Mouse (Mus musculus) CH12.LX (cell line): Measurements from ENCODE around the gene Smim13. TPM values are rescaled to one million over a fixed set of nuclear protein-coding genes. Genes with fewer than 3 reads are reported as not detected.

Experiments
- DNase-seq: peaks from one replicate; pipeline ENCODE4 v3.0.0-alpha.2; 2013; ENCODE audit errors: extremely low read depth
- H3K27ac ChIP-seq: 2 replicates; pipeline ENCODE4 v1.5.1; 2012; ENCODE audit warnings: low read depth, mild to moderate bottlenecking, control low read depth, moderate library complexity; ENCODE audit not compliant: insufficient read depth
- H3K27me3 ChIP-seq: replicated peaks from 2 replicates; pipeline ENCODE3; 2012; ENCODE audit warnings: inconsistent platforms
- H3K36me3 ChIP-seq, 2 experiments: replicated peaks in 1 of 2; 2 replicates each; pipeline versions ENCODE3 to v1.6.1; 2012; ENCODE audit warnings: inconsistent platforms in 1 of 2, low read length in 1 of 2, mild to moderate bottlenecking in 1 of 2, mixed read lengths in 1 of 2, moderate library complexity in 1 of 2; ENCODE audit not compliant: control insufficient read depth in 1 of 2, insufficient read depth in 1 of 2
- H3K4me1 ChIP-seq, 2 experiments: 2 replicates each; pipeline ENCODE4 v1.6.1; 2012; ENCODE audit warnings: inconsistent platforms in 1 of 2, moderate library complexity in 1 of 2; ENCODE audit not compliant: insufficient read depth in 2 of 2, control insufficient read depth in 1 of 2
- H3K4me2 ChIP-seq: 2 replicates; pipeline ENCODE4 v1.6.1; 2012; ENCODE audit warnings: low read depth, mild to moderate bottlenecking, control low read depth; ENCODE audit not compliant: poor library complexity, insufficient read depth, severe bottlenecking
- H3K4me3 ChIP-seq, 3 experiments: fragments of 150-350 bp in 1 of 3; sonication (generic) in 1 of 3; replicated peaks in 1 of 3; 2 replicates each; pipeline versions ENCODE3 to v1.5.1; 2011 to 2012; ENCODE audit warnings: low read depth in 2 of 3, low read length in 2 of 3, mild to moderate bottlenecking in 2 of 3, moderate library complexity in 2 of 3, control low read depth in 1 of 3, improper control_type of control experiment in 1 of 3, inconsistent platforms in 1 of 3, mixed read lengths in 1 of 3; ENCODE audit not compliant: poor library complexity in 1 of 3
- H3K79me2 ChIP-seq: replicated peaks from 2 replicates; pipeline ENCODE4 v1.6.1; 2012; ENCODE audit warnings: mild to moderate bottlenecking, moderate library complexity; ENCODE audit not compliant: control insufficient read depth, poor library complexity, insufficient read depth, severe bottlenecking; ENCODE audit errors: extremely low read depth
- H3K9ac ChIP-seq: 2 replicates; pipeline ENCODE4 v1.6.1; 2012; ENCODE audit warnings: low read depth, mild to moderate bottlenecking, control low read depth, moderate library complexity; ENCODE audit not compliant: insufficient read depth
- H3K9me3 ChIP-seq: replicated peaks from 2 replicates; pipeline ENCODE3; 2012; ENCODE audit warnings: low read length, inconsistent platforms, mixed read lengths
- CHD1 ChIP-seq: IDR thresholded peaks from 2 replicates; pipeline ENCODE4 v1.6.1; 2012; ENCODE audit warnings: low read depth, low read length, improper control_type of control experiment, inconsistent platforms
- CHD2 ChIP-seq: IDR thresholded peaks from 2 replicates; pipeline ENCODE4 v1.6.1; 2011; ENCODE audit warnings: low read length, improper control_type of control experiment
- EP300 ChIP-seq: IDR thresholded peaks from 2 replicates; pipeline ENCODE4 v1.6.1; 2011; ENCODE audit warnings: low read length, improper control_type of control experiment
- JUN ChIP-seq: IDR thresholded peaks from 2 replicates; pipeline ENCODE4 v1.6.1; 2011; ENCODE audit warnings: low read depth, mild to moderate bottlenecking, low read length, improper control_type of control experiment, moderate library complexity; ENCODE audit not compliant: insufficient read depth
- JUND ChIP-seq: conservative IDR thresholded peaks from 2 replicates; pipeline ENCODE4 v1.6.1; 2011; ENCODE audit warnings: low read depth, low read length, improper control_type of control experiment
- MAFK ChIP-seq: IDR thresholded peaks from 2 replicates; pipeline ENCODE4 v1.6.1; 2011; ENCODE audit warnings: low read length, improper control_type of control experiment; ENCODE audit not compliant: insufficient replicate concordance
- MAX ChIP-seq: IDR thresholded peaks from 2 replicates; pipeline ENCODE4 v1.6.1; 2011; ENCODE audit warnings: low read length, improper control_type of control experiment
- MXI1 ChIP-seq: IDR thresholded peaks from 2 replicates; pipeline ENCODE4 v1.6.1; 2011; ENCODE audit warnings: mild to moderate bottlenecking, low read depth, low read length, improper control_type of control experiment
- MYC ChIP-seq: IDR thresholded peaks from 2 replicates; pipeline ENCODE4 v1.6.1; 2011; ENCODE audit warnings: low read depth, mild to moderate bottlenecking, improper control_type of control experiment, low read length
- PAX5 ChIP-seq: IDR thresholded peaks from 2 replicates; pipeline ENCODE4 v1.6.1; 2012; ENCODE audit warnings: low read length, inconsistent platforms, mixed read lengths
- POLR2AphosphoS2 ChIP-seq: IDR thresholded peaks from 2 replicates; pipeline ENCODE4 v1.6.1; 2011; ENCODE audit warnings: low read depth, low read length, improper control_type of control experiment
- RCOR1 ChIP-seq: conservative IDR thresholded peaks from 2 replicates; pipeline ENCODE4 v1.6.1; 2012; ENCODE audit warnings: low read depth, mild to moderate bottlenecking, inconsistent platforms, low read length, improper control_type of control experiment
- TBP ChIP-seq: conservative IDR thresholded peaks from 2 replicates; pipeline ENCODE4 v1.6.1; 2011; ENCODE audit warnings: low read depth, low read length, improper control_type of control experiment
- ZC3H11A ChIP-seq: IDR thresholded peaks from 2 replicates; pipeline ENCODE4 v1.6.1; 2012; ENCODE audit warnings: low read depth, mild to moderate bottlenecking, inconsistent platforms, low read length, improper control_type of control experiment
- ZKSCAN1 ChIP-seq: IDR thresholded peaks from 2 replicates; pipeline ENCODE4 v1.6.1; 2012; ENCODE audit warnings: low read depth, inconsistent platforms, low read length, improper control_type of control experiment, borderline replicate concordance
- ZMIZ1 ChIP-seq: IDR thresholded peaks from 2 replicates; pipeline ENCODE4 v1.6.1; 2012; ENCODE audit warnings: low read depth, mild to moderate bottlenecking, inconsistent platforms, low read length, improper control_type of control experiment
- ZNF384 ChIP-seq: IDR thresholded peaks from 2 replicates; pipeline ENCODE4 v1.6.1; 2012; ENCODE audit warnings: low read depth, low read length, improper control_type of control experiment, inconsistent platforms
- dilution Hi-C: fragments of 300-500 bp; cut with MboI; formaldehyde crosslinking; loops from 2 replicates; pipeline ENCODE4 v1.14.3; 2020; ENCODE audit warnings: low sequenced_read_pairs; ENCODE audit not compliant: extremely low pct_unique_long_range_greater_than_20kb, extremely low pct_ligation_motif_present
- in situ Hi-C: fragments of 300-500 bp; cut with MboI; formaldehyde crosslinking; loops from 3 replicates; pipeline ENCODE4 v1.14.3; 2019; ENCODE audit warnings: low sequenced_read_pairs, low pct_ligation_motif_present, low pct_unique_long_range_greater_than_20kb, mixed read lengths
- polyA plus RNA-seq: library from polyadenylated mRNA; unstranded; fragments of >175 nt; gene quantifications from 2 replicates; pipeline ENCODE4 v1.2.1, GENCODE M21; 2012; ENCODE audit warnings: low read depth; ENCODE audit not compliant: insufficient read length
- total RNA-seq, 2 experiments: library from RNA; depleted of rRNA; stranded (reverse); fragments of 300-350 nt in 1 of 2; fragments of >200 nt in 1 of 2; gene quantifications; 2 replicates each; pipeline ENCODE4 v1.2.3; 2012 to 2014

Gene Smim13
- total and polyA plus RNA-seq, 3 experiments: 4.4 to 13.4 (median 11.6) TPM

- TF ChIP-seq POLR2AphosphoS2 (no peak), CHD1 (no peak), PAX5 (no peak), MAX (no peak), CHD2 (no peak), JUN (no peak), ZC3H11A (no peak), ZKSCAN1 (no peak), JUND (no peak), ZNF384 (no peak), EP300 (no peak)
- TF ChIP-seq, all 38 proteins: peak for 0
- no peak for DNase-seq
- H3K9me3 ChIP-seq: peaks cover 6% of the 10 kb centered on the region
- no peak overlapping the region for H3K4me3 ChIP-seq
- peaks cover 8 to 28% of the 10 kb centered on the region in 2 experiments for H3K4me1 ChIP-seq
- in situ Hi-C loops: no loop called here
- dilution Hi-C loops: no loop called here
- H3K27ac ChIP-seq: no peak overlapping the region
- H3K4me2 ChIP-seq: no peak overlapping the region
- no peaks in the 10 kb centered on the region for H3K27me3 ChIP-seq
- H3K9ac ChIP-seq: no peak overlapping the region
- H3K79me2 ChIP-seq: no peaks in the 10 kb centered on the region; the same call in 1 of the 2 replicates
- H3K36me3 ChIP-seq: peaks cover 0 to 12% of the 10 kb centered on the region in 2 experiments
Measured at GRCm38 (mm10) chr13:41263304-41264006, 13.8 kb downstream of the Smim13 start.

DNA sequence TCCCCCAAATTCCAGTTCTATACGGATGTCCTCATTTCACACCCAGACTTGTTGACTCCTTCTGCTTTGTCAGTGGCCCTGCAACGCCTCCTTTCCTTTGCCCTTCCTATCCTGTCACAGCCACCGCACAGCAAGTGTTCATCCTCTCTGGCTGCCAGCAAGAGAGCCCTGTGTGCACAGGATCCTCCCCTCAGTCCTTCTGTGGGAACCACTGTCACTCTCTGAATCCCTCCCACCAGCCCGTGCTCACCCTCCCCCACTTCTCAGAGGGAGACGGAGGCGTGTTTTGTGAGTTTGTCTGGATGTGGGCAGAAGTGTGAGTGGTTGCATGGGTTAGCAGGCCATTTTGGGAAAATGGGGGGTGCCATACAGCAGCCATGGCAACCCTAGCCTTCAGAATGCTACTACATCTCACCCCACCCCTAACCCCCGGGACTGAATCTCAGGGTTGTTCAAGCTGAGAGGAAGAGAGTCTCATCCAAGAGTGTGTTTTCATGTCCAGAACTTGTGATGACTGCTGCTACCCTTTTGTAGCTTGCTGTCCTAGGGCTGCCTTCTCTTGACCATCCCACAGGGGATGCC, 18.3 kb downstream of the Smim13 start:
- H3K4me3 ChIP-seq: no peak overlapping the region
- H3K4me2 ChIP-seq: no peak overlapping the region
- no peak for TF ChIP-seq RCOR1
- no peak for TF ChIP-seq MYC
- TF ChIP-seq TBP: no peak
- TF ChIP-seq MXI1: no peak
- no peak for TF ChIP-seq ZMIZ1
- no peak for TF ChIP-seq ZC3H11A
- no peak for TF ChIP-seq ZNF384
- no peak for TF ChIP-seq MAFK
- DNase-seq: no peak
- in situ Hi-C loops (no loop called here), dilution Hi-C loops (no loop called here)
- peaks cover 3 to 16% of the 10 kb centered on the region in 2 experiments; a peak in 3 of 4 replicates for H3K4me1 ChIP-seq
- peaks cover 0 to 33% of the 10 kb centered on the region in 2 experiments for H3K36me3 ChIP-seq
- no peak overlapping the region for H3K27ac ChIP-seq
- H3K9me3 ChIP-seq: peaks cover 6% of the 10 kb centered on the region
- H3K9ac ChIP-seq: no peak overlapping the region
- H3K27me3 ChIP-seq: no peaks in the 10 kb centered on the region
- H3K79me2 ChIP-seq: peaks cover 2% of the 10 kb centered on the region; the same call in 1 of the 2 replicates
